Mouse (Mus musculus): Measurements from ENCODE around the gene Zfp512. TPM values are rescaled to one million over a fixed set of nuclear protein-coding genes. Genes with fewer than 3 reads are reported as not detected.
A peak's percentile ranks its signal among the peaks of the same experiment; 100 is the strongest.
"Not testable (repeated sequence)": the region's sequence is repeated elsewhere in the genome, so short reads cannot be mapped to it uniquely, and the experiment has no call there.

Gene Zfp512
- polyA plus RNA-seq, 1 experiment from 2014 or later, result 102 TPM

DNA sequence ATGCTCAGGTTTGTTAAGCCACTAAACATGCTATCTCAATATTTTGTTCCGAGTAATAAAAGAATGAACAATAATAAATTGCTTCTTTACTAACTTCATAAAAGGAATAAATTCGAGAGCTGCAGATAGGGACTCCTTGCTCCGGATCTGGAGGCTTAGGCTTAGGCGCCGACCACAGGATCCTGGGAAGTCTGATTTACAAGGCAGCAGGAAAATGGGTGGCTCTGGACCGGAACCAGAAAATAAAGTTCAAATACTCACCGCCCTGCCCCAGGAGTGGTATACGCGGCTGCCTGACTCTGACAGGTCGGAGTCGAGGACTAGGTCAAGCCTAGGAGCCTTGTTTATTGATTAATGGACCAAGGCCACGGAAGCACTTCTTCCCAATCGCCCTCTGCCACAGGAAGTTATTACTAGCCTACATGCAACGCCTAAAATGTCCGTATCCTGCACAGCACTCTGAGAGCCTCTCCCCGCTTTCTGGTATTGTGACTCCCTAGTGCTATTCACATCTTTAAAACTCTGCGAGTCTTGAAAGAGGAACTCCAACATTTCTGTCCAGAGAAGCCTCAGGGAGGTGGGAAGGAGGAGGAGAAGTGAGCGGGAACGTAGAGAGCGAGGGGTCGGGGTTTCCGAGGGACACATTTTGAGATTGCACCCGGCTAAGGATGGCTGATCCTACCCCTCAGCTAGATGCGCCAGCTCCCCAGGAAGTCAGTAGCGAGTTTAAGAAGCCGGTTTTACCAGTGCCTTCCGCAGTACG, 74.3 kb downstream of the Zfp512 start, which contains the start of gene Slc4a1ap:
Slc4a1ap (plus strand) TSS at position 642 of the 763 bp plus-strand sequence.
- Histone ChIP-seq H3K27ac (ENCODE audit: low read depth, low read length) (peak within 1 kb of the TSS; percentile 81; the same call in 1 of the 2 replicates), H3K9me3 (ENCODE audit: control insufficient read depth, low read length) (no peaks in the 10 kb centered on the region), H3K4me1 (ENCODE audit: control insufficient read depth, insufficient read depth, low read length) (peaks cover 19% of the 10 kb centered on the region), H3K9ac (replicated peaks; ENCODE audit: low read depth, low read length) (peak within 1 kb of the TSS; percentile 77), H3K4me2 (ENCODE audit: low read depth, low read length) (peak within 1 kb of the TSS; percentile 100), H3K27me3 (ENCODE audit: control insufficient read depth, insufficient read depth, low read length) (no peaks in the 10 kb centered on the region), H3K4me3 (ENCODE audit: low read depth, low read length) (peak within 1 kb of the TSS; percentile 97), H3K36me3 (ENCODE audit: control insufficient read depth, insufficient read depth, low read length) (peaks cover 19% of the 10 kb centered on the region)
- ATAC-seq (ENCODE audit: low read depth), result peak; percentile 93
- WGBS, result under 1% methylated on average over 28 of the region's 28 CpGs

DNA sequence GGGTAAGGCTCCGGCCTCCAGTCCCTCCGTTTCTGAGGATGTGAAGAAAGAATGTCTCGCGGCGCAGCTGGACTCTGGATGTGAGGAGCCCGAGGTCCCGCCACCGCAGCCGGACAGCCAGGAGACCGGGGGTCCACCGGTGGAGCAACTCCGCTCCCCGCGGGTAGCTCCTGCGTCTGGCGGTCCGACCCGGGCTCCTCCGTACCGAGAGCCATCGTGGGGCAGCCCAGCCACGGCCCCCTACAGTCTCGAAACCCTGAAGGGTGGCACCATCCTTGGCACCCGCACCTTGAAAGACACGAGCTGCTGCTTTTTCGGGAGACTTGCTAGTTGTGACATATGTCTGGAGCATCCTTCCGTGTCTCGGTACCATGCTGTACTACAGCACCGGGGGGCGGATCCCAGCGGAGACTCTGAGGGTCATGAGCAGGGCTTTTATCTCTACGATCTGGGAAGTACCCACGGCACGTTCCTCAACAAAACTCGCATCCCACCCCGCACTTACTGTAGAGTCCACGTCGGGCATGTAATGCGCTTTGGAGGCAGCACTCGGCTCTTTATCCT, 75.0 kb downstream of the Zfp512 start:
- H3K9me3 ChIP-seq (ENCODE audit: control insufficient read depth, low read length), result no peaks in the 10 kb centered on the region
- ATAC-seq (ENCODE audit: low read depth), result peak; percentile 52
- peaks cover 23% of the 10 kb centered on the region for H3K36me3 ChIP-seq (ENCODE audit: control insufficient read depth, insufficient read depth, low read length)
- H3K4me2 ChIP-seq (ENCODE audit: low read depth, low read length), result peak overlapping the region; percentile 100
- H3K4me3 ChIP-seq (ENCODE audit: low read depth, low read length), result peak overlapping the region; percentile 97
- H3K27me3 ChIP-seq (ENCODE audit: control insufficient read depth, insufficient read depth, low read length), result no peaks in the 10 kb centered on the region
- WGBS, result 4% methylated on average over 40 of the region's 40 CpGs
- H3K4me1 ChIP-seq (ENCODE audit: control insufficient read depth, insufficient read depth, low read length), result peaks cover 19% of the 10 kb centered on the region
- H3K9ac ChIP-seq (replicated peaks; ENCODE audit: low read depth, low read length), result peak overlapping the region; percentile 77
- H3K27ac ChIP-seq (ENCODE audit: low read depth, low read length), result peak overlapping the region; percentile 81; the same call in 1 of the 2 replicates

DNA sequence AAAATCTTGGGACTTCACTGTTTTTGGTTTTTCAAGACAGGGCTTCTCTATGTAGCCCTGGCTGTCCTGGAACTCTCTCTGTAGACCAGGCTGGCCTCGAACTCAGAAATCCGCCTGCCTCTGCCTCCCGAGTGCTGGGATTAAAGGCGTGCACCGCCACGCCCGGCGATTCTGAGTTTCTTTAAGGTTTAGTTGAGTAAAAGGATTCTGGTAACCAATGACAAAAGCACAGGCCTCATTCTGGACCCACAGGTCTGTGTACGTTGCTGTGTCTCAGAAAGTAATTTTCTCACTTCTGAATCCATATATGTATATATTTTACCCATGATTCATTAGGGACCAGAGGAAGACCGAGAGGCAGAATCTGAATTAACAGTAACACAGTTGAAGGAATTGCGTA, 75.5 kb downstream of the Zfp512 start, which contains the start of gene Supt7l:
Supt7l (minus strand) TSS at position 101 of the 400 bp plus-strand sequence.
- peak within 1 kb of the TSS; percentile 100 for H3K4me2 ChIP-seq (ENCODE audit: low read depth, low read length)
- H3K4me1 ChIP-seq (ENCODE audit: control insufficient read depth, insufficient read depth, low read length), result peaks cover 19% of the 10 kb centered on the region
- H3K4me3 ChIP-seq (ENCODE audit: low read depth, low read length), result peak within 1 kb of the TSS; percentile 97
- peak within 1 kb of the TSS; percentile 77 for H3K9ac ChIP-seq (replicated peaks; ENCODE audit: low read depth, low read length)
- 83% methylated on average over 11 of the region's 11 CpGs for WGBS
- not testable (repeated sequence) for ATAC-seq (ENCODE audit: low read depth); H3K27me3 ChIP-seq (ENCODE audit: control insufficient read depth, insufficient read depth, low read length); H3K9me3 ChIP-seq (ENCODE audit: control insufficient read depth, low read length)
- peak within 1 kb of the TSS; percentile 81; the same call in 1 of the 2 replicates for H3K27ac ChIP-seq (ENCODE audit: low read depth, low read length)
- peaks cover 20% of the 10 kb centered on the region for H3K36me3 ChIP-seq (ENCODE audit: control insufficient read depth, insufficient read depth, low read length)

DNA sequence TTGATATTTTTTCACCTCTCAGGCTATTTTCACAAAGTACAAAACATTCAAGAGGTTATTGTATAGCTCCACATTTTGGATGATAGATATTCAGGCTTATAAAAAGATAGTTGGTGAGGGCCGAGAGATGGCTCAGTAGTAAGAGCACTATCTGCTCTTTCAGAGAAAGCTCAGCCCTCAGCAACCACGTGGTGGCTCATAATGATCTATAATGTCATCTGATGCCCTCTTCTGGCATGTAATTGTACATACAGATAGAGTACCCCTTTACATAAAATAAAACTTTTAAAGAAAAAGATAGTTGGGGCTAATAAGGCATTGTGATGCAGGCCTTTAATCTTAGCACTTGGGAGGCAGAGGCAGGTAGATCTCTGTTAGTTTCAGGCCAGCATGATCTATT, 76.3 kb downstream of the Zfp512 start:
- no peak overlapping the region for H3K4me3 ChIP-seq (ENCODE audit: low read depth, low read length)
- 65% methylated on average over 2 of the region's 2 CpGs for WGBS
- H3K27me3 ChIP-seq (ENCODE audit: control insufficient read depth, insufficient read depth, low read length), result no peaks in the 10 kb centered on the region
- no peak overlapping the region for H3K9ac ChIP-seq (replicated peaks; ENCODE audit: low read depth, low read length)
- ATAC-seq (ENCODE audit: low read depth), result no peak
- no peak overlapping the region for H3K27ac ChIP-seq (ENCODE audit: low read depth, low read length)
- peaks cover 19% of the 10 kb centered on the region for H3K4me1 ChIP-seq (ENCODE audit: control insufficient read depth, insufficient read depth, low read length)
- H3K36me3 ChIP-seq (ENCODE audit: control insufficient read depth, insufficient read depth, low read length), result peaks cover 26% of the 10 kb centered on the region
- no peaks in the 10 kb centered on the region for H3K9me3 ChIP-seq (ENCODE audit: control insufficient read depth, low read length)
- H3K4me2 ChIP-seq (ENCODE audit: low read depth, low read length), result no peak overlapping the region; the same call in 1 of the 2 replicates

Other genes starting within 250 kb of the Zfp512 start
- gene Ppm1g, start 231.7 kb upstream of the Zfp512 start, polyA plus RNA-seq (2014; fragmentation: Nextera tagmentation; extraction: Ambion mirVana), result 155 and 159 TPM in 2 replicates
- 157 and 161 TPM in 2 replicates for gene Nrbp1, start 211.6 kb upstream of the Zfp512 start, polyA plus RNA-seq (2014; fragmentation: Nextera tagmentation; extraction: Ambion mirVana)
- 0.54 and 1.4 TPM in 2 replicates for gene Gm9970, start 211.2 kb upstream of the Zfp512 start, polyA plus RNA-seq (2014; fragmentation: Nextera tagmentation; extraction: Ambion mirVana)
- gene Krtcap3, start 200.7 kb upstream of the Zfp512 start, polyA plus RNA-seq (2014; fragmentation: Nextera tagmentation; extraction: Ambion mirVana), result 2.7 and 3.2 TPM in 2 replicates
- 32.6 and 45.4 TPM in 2 replicates for gene Ift172, start 161.3 kb upstream of the Zfp512 start, polyA plus RNA-seq (2014; fragmentation: Nextera tagmentation; extraction: Ambion mirVana)
- 106 and 113 TPM in 2 replicates for gene Fndc4, start 156.4 kb upstream of the Zfp512 start, polyA plus RNA-seq (2014; fragmentation: Nextera tagmentation; extraction: Ambion mirVana)
- gene Gckr, start 155.0 kb upstream of the Zfp512 start, polyA plus RNA-seq (2014; fragmentation: Nextera tagmentation; extraction: Ambion mirVana), result 0.21 and 0.61 TPM in 2 replicates
- gene 4930548H24Rik, start 33.3 kb downstream of the Zfp512 start, polyA plus RNA-seq (2014; fragmentation: Nextera tagmentation; extraction: Ambion mirVana), result not detected in 2 replicates
- 78.6 and 80.9 TPM in 2 replicates for gene Gpn1, start 42.3 kb downstream of the Zfp512 start, polyA plus RNA-seq (2014; fragmentation: Nextera tagmentation; extraction: Ambion mirVana)
- gene Slc4a1ap, start 74.6 kb downstream of the Zfp512 start, polyA plus RNA-seq (2014; fragmentation: Nextera tagmentation; extraction: Ambion mirVana), result 35.4 and 35.8 TPM in 2 replicates
- 21.6 and 22.4 TPM in 2 replicates for gene Supt7l, start 75.4 kb downstream of the Zfp512 start, polyA plus RNA-seq (2014; fragmentation: Nextera tagmentation; extraction: Ambion mirVana)
- 189 and 200 TPM in 2 replicates for gene Mrpl33, start 144.5 kb downstream of the Zfp512 start, polyA plus RNA-seq (2014; fragmentation: Nextera tagmentation; extraction: Ambion mirVana)
- gene Rbks, start 245.2 kb downstream of the Zfp512 start, polyA plus RNA-seq (2014; fragmentation: Nextera tagmentation; extraction: Ambion mirVana), result 4.0 and 4.3 TPM in 2 replicates
- 37.9 and 43.5 TPM in 2 replicates for gene Babam2, start 245.3 kb downstream of the Zfp512 start, polyA plus RNA-seq (2014; fragmentation: Nextera tagmentation; extraction: Ambion mirVana)